Mouse (Mus musculus): Measurements from ENCODE around the gene Taar9. TPM values are rescaled to one million over a fixed set of nuclear protein-coding genes. Genes with fewer than 3 reads are reported as not detected.
"Not testable (repeated sequence)": the region's sequence is repeated elsewhere in the genome, so short reads cannot be mapped to it uniquely, and the experiment has no call there.

Taar9 gene
- polyA plus RNA-seq, 1 experiment from 2014 or later = not detected

GRCm38 (mm10) chr10:24111116-24111778 lies 1.9 kb upstream of the Taar9 start:
- no peak for ATAC-seq (ENCODE audit: insufficient number of reproducible peaks, low FRiP score, low TSS enrichment, low read depth)
- no peak overlapping the region for H3K27ac ChIP-seq (replicated peaks)

GRCm38 (mm10) chr10:24108236-24108635 lies 1.1 kb downstream of the Taar9 start:
- no peak for ATAC-seq (ENCODE audit: insufficient number of reproducible peaks, low FRiP score, low TSS enrichment, low read depth)
- Histone ChIP-seq H3K27me3 (no peaks in the 10 kb centered on the region), H3K9ac (no peak overlapping the region), H3K4me3 (replicated peaks) (no peak overlapping the region), H3K4me2 (replicated peaks) (no peak overlapping the region), H3K4me1 (no peaks in the 10 kb centered on the region), H3K27ac (replicated peaks) (no peak overlapping the region), H3K9me3 (replicated peaks) (no peaks in the 10 kb centered on the region), H3K36me3 (no peaks in the 10 kb centered on the region)
- WGBS = 60% methylated on average over 3 of the region's 3 CpGs

More at GRCm38 (mm10) chr10:24111116-24111778, 1.9 kb upstream of the Taar9 start:
- WGBS = 45% methylated on average over 6 of the region's 6 CpGs
- H3K36me3 ChIP-seq = no peaks in the 10 kb centered on the region
- no peak overlapping the region for H3K4me3 ChIP-seq (replicated peaks)
- no peak overlapping the region for H3K4me2 ChIP-seq (replicated peaks)
- H3K9ac ChIP-seq = no peak overlapping the region
- no peaks in the 10 kb centered on the region for H3K27me3 ChIP-seq
- no peaks in the 10 kb centered on the region for H3K9me3 ChIP-seq (replicated peaks)
- H3K4me1 ChIP-seq = no peaks in the 10 kb centered on the region

GRCm38 (mm10) chr10:24107747-24108146 lies 1.6 kb downstream of the Taar9 start:
- Histone ChIP-seq H3K4me1 (no peaks in the 10 kb centered on the region), H3K27ac (replicated peaks) (no peak overlapping the region), H3K4me2 (replicated peaks) (no peak overlapping the region), H3K27me3 (no peaks in the 10 kb centered on the region), H3K4me3 (replicated peaks) (no peak overlapping the region), H3K9ac (no peak overlapping the region), H3K36me3 (no peaks in the 10 kb centered on the region), H3K9me3 (replicated peaks) (no peaks in the 10 kb centered on the region)
- no peak for ATAC-seq (ENCODE audit: insufficient number of reproducible peaks, low FRiP score, low TSS enrichment, low read depth)
- 56% methylated on average over 5 of the region's 5 CpGs for WGBS

GRCm38 (mm10) chr10:24103299-24103698 lies 6.0 kb downstream of the Taar9 start:
- not testable (repeated sequence) for ATAC-seq (ENCODE audit: insufficient number of reproducible peaks, low FRiP score, low TSS enrichment, low read depth); H3K9ac ChIP-seq; H3K27me3 ChIP-seq; H3K4me2 ChIP-seq (replicated peaks); H3K27ac ChIP-seq (replicated peaks); H3K4me3 ChIP-seq (replicated peaks); H3K4me1 ChIP-seq; H3K9me3 ChIP-seq (replicated peaks); H3K36me3 ChIP-seq
- WGBS = 17% methylated on average over 1 of the region's 1 CpGs

GRCm38 (mm10) chr10:24101812-24102211 lies 7.5 kb downstream of the Taar9 start, which contains the start of gene Taar8c:
Gene Taar8c (minus strand): TSS chr10:24101912.
- H3K27me3 ChIP-seq; H3K4me2 ChIP-seq (replicated peaks); H3K27ac ChIP-seq (replicated peaks); H3K9ac ChIP-seq; H3K4me1 ChIP-seq; ATAC-seq (ENCODE audit: insufficient number of reproducible peaks, low FRiP score, low TSS enrichment, low read depth); H3K36me3 ChIP-seq; H3K4me3 ChIP-seq (replicated peaks); H3K9me3 ChIP-seq (replicated peaks): not testable (repeated sequence)
- 87% methylated on average over 1 of the region's 3 CpGs for WGBS

- WGBS = 30% methylated on average over 2 of the region's 2 CpGs
- ATAC-seq (ENCODE audit: insufficient number of reproducible peaks, low FRiP score, low TSS enrichment, low read depth) = not testable (repeated sequence)
Measured at GRCm38 (mm10) chr10:24097010-24097409, 12.3 kb downstream of the Taar9 start.

GRCm38 (mm10) chr10:24092194-24092593 lies 17.1 kb downstream of the Taar9 start, which contains the start of gene Taar8b:
Gene Taar8b (minus strand): TSS chr10:24092294.
- Histone ChIP-seq H3K4me3 (replicated peaks) (no peak within 1 kb of the TSS), H3K4me1 (no peaks in the 10 kb centered on the region), H3K4me2 (replicated peaks) (no peak within 1 kb of the TSS), H3K27me3 (no peaks in the 10 kb centered on the region), H3K27ac (replicated peaks) (no peak within 1 kb of the TSS), H3K9ac (no peak within 1 kb of the TSS), H3K36me3 (no peaks in the 10 kb centered on the region), H3K9me3 (replicated peaks) (no peaks in the 10 kb centered on the region)
- no peak for ATAC-seq (ENCODE audit: insufficient number of reproducible peaks, low FRiP score, low TSS enrichment, low read depth)
- 56% methylated on average over 2 of the region's 2 CpGs for WGBS

More at GRCm38 (mm10) chr10:24097010-24097409, 12.3 kb downstream of the Taar9 start:
- H3K27ac ChIP-seq (replicated peaks); H3K36me3 ChIP-seq; H3K4me3 ChIP-seq (replicated peaks); H3K4me1 ChIP-seq; H3K9me3 ChIP-seq (replicated peaks); H3K9ac ChIP-seq; H3K27me3 ChIP-seq; H3K4me2 ChIP-seq (replicated peaks): not testable (repeated sequence)

- H3K9me3 ChIP-seq (replicated peaks) = no peaks in the 10 kb centered on the region
Measured at GRCm38 (mm10) chr10:24087168-24087567, 22.2 kb downstream of the Taar9 start.

GRCm38 (mm10) chr10:24086555-24086954 lies 22.8 kb downstream of the Taar9 start:
- no peak overlapping the region for H3K4me3 ChIP-seq (replicated peaks)
- no peak overlapping the region for H3K9ac ChIP-seq
- no peaks in the 10 kb centered on the region for H3K36me3 ChIP-seq
- H3K4me1 ChIP-seq = no peaks in the 10 kb centered on the region
- no peak overlapping the region for H3K4me2 ChIP-seq (replicated peaks)
- no peaks in the 10 kb centered on the region for H3K9me3 ChIP-seq (replicated peaks)
- H3K27ac ChIP-seq (replicated peaks) = no peak overlapping the region
- 66% methylated on average over 5 of the region's 5 CpGs for WGBS
- H3K27me3 ChIP-seq = no peaks in the 10 kb centered on the region
- no peak for ATAC-seq (ENCODE audit: insufficient number of reproducible peaks, low FRiP score, low TSS enrichment, low read depth)

More at GRCm38 (mm10) chr10:24087168-24087567, 22.2 kb downstream of the Taar9 start:
- H3K9ac ChIP-seq = no peak overlapping the region
- H3K27me3 ChIP-seq = no peaks in the 10 kb centered on the region
- no peaks in the 10 kb centered on the region for H3K4me1 ChIP-seq
- H3K4me3 ChIP-seq (replicated peaks) = no peak overlapping the region
- H3K4me2 ChIP-seq (replicated peaks) = no peak overlapping the region
- 85% methylated on average over 2 of the region's 2 CpGs for WGBS
- ATAC-seq (ENCODE audit: insufficient number of reproducible peaks, low FRiP score, low TSS enrichment, low read depth) = no peak
- no peaks in the 10 kb centered on the region for H3K36me3 ChIP-seq
- H3K27ac ChIP-seq (replicated peaks) = no peak overlapping the region

GRCm38 (mm10) chr10:24085936-24086335 lies 23.4 kb downstream of the Taar9 start:
- no peaks in the 10 kb centered on the region for H3K36me3 ChIP-seq
- no peaks in the 10 kb centered on the region for H3K4me1 ChIP-seq
- H3K27me3 ChIP-seq = no peaks in the 10 kb centered on the region
- H3K9me3 ChIP-seq (replicated peaks) = no peaks in the 10 kb centered on the region
- ATAC-seq (ENCODE audit: insufficient number of reproducible peaks, low FRiP score, low TSS enrichment, low read depth) = no peak
- no peak overlapping the region for H3K4me3 ChIP-seq (replicated peaks)
- WGBS = 77% methylated on average over 5 of the region's 5 CpGs
- no peak overlapping the region for H3K27ac ChIP-seq (replicated peaks)
- no peak overlapping the region for H3K4me2 ChIP-seq (replicated peaks)
- no peak overlapping the region for H3K9ac ChIP-seq

GRCm38 (mm10) chr10:24080166-24080565 lies 29.2 kb downstream of the Taar9 start:
- no peak for ATAC-seq (ENCODE audit: insufficient number of reproducible peaks, low FRiP score, low TSS enrichment, low read depth)
- H3K36me3 ChIP-seq = no peaks in the 10 kb centered on the region

GRCm38 (mm10) chr10:24076200-24076599 lies 33.1 kb downstream of the Taar9 start, which contains the start of gene Taar8a:
Gene Taar8a (plus strand): TSS chr10:24076500.
- H3K27ac ChIP-seq (replicated peaks); H3K36me3 ChIP-seq; H3K4me2 ChIP-seq (replicated peaks); H3K9ac ChIP-seq; H3K27me3 ChIP-seq; ATAC-seq (ENCODE audit: insufficient number of reproducible peaks, low FRiP score, low TSS enrichment, low read depth); H3K4me1 ChIP-seq; H3K9me3 ChIP-seq (replicated peaks); H3K4me3 ChIP-seq (replicated peaks): not testable (repeated sequence)
- WGBS = 65% methylated on average over 2 of the region's 4 CpGs

More at GRCm38 (mm10) chr10:24080166-24080565, 29.2 kb downstream of the Taar9 start:
- Histone ChIP-seq H3K4me3 (replicated peaks) (no peak overlapping the region), H3K27ac (replicated peaks) (no peak overlapping the region), H3K4me2 (replicated peaks) (no peak overlapping the region), H3K9me3 (replicated peaks) (no peaks in the 10 kb centered on the region), H3K9ac (no peak overlapping the region), H3K27me3 (no peaks in the 10 kb centered on the region), H3K4me1 (no peaks in the 10 kb centered on the region)
- WGBS = 35% methylated on average over 3 of the region's 3 CpGs

Data from embryonic facial prominence, embryonic 15.5 days (tissue).